Mouse (Mus musculus) neural tube, embryonic 12.5 days (tissue): ENCODE results near the gene Rgma. TPM values are rescaled to one million over a fixed set of nuclear protein-coding genes. Genes with fewer than 3 reads are reported as not detected.

Source experiments
- ATAC-seq: fragments of 200-750 bp; cut with Nextera tagmentation; 2 replicates; pipeline ENCODE4 v1.8.0; 2017; ENCODE audit warnings: low read depth, mild to moderate bottlenecking, moderate TSS enrichment, moderate library complexity; ENCODE audit not compliant: low FRiP score
- H3K27ac ChIP-seq: fragments of 300-500 bp; sonication (generic); 2 replicates; pipeline ENCODE4 v1.5.1; 2016
- H3K27me3 ChIP-seq: fragments of 300-500 bp; sonication (generic); replicated peaks from 2 replicates; pipeline ENCODE4 v1.6.1; 2016; ENCODE audit warnings: mild to moderate bottlenecking
- H3K36me3 ChIP-seq: fragments of 300-500 bp; sonication (generic); 2 replicates; pipeline ENCODE4 v1.6.1; 2016; ENCODE audit warnings: mild to moderate bottlenecking
- H3K4me1 ChIP-seq: fragments of 300-500 bp; sonication (generic); 2 replicates; pipeline ENCODE4 v1.6.1; 2016
- H3K4me2 ChIP-seq: fragments of 300-500 bp; sonication (generic); replicated peaks from 2 replicates; pipeline ENCODE4 v1.6.1; 2016; ENCODE audit warnings: mild to moderate bottlenecking
- H3K4me3 ChIP-seq: fragments of 300-500 bp; sonication (generic); 2 replicates; pipeline ENCODE4 v1.5.1; 2016
- H3K9ac ChIP-seq: fragments of 300-500 bp; sonication (generic); 2 replicates; pipeline ENCODE4 v1.6.1; 2016; ENCODE audit warnings: mild to moderate bottlenecking
- H3K9me3 ChIP-seq: fragments of 300-500 bp; sonication (generic); 2 replicates; pipeline ENCODE4 v1.6.1; 2016; ENCODE audit warnings: mild to moderate bottlenecking
- WGBS: fragments of 180-500 bp; shearing (Covaris S2); methylation state at CpG from one replicate; pipeline ENCODE4 v1.1.7; 2016; 5-methylcytosine and 5-hydroxymethylcytosine counted together
- polyA plus RNA-seq: library from polyadenylated mRNA; unstranded; fragments of >200 nt; fragmentation: Nextera tagmentation; extraction: Ambion mirVana; gene quantifications from 2 replicates; pipeline ENCODE4 v1.2.1, GENCODE M21; 2016

Rgma gene
- polyA plus RNA-seq, 1 experiment from 2014 or later = 49.0 TPM

- H3K36me3 ChIP-seq = peaks cover 43% of the 10 kb centered on the region
- H3K27me3 ChIP-seq = no peaks in the 10 kb centered on the region
- no peak overlapping the region for H3K4me2 ChIP-seq
- no peaks in the 10 kb centered on the region for H3K9me3 ChIP-seq
- H3K4me1 ChIP-seq = peaks cover 22% of the 10 kb centered on the region; the same call in 1 of the 2 replicates
- no peak for ATAC-seq
- no peak overlapping the region for H3K27ac ChIP-seq
- H3K9ac ChIP-seq = no peak overlapping the region
- no peak overlapping the region for H3K4me3 ChIP-seq
- WGBS = 94% methylated on average over 7 of the region's 7 CpGs
These were observed 50.1 kb downstream of the Rgma start for GRCm38 (mm10) chr7:73425451-73425850.

GRCm38 (mm10) chr7:73426235-73426634 lies 50.9 kb downstream of the Rgma start:
- H3K4me1 ChIP-seq = peaks cover 22% of the 10 kb centered on the region; the same call in 1 of the 2 replicates
- no peaks in the 10 kb centered on the region for H3K9me3 ChIP-seq
- H3K9ac ChIP-seq = no peak overlapping the region
- 82% methylated on average over 3 of the region's 3 CpGs for WGBS
- no peak overlapping the region for H3K4me3 ChIP-seq
- H3K27ac ChIP-seq = no peak overlapping the region
- H3K36me3 ChIP-seq = peaks cover 41% of the 10 kb centered on the region
- no peak overlapping the region for H3K4me2 ChIP-seq
- ATAC-seq = no peak
- H3K27me3 ChIP-seq = no peaks in the 10 kb centered on the region

- no peak overlapping the region for H3K4me2 ChIP-seq
- peaks cover 22% of the 10 kb centered on the region; the same call in 1 of the 2 replicates for H3K4me1 ChIP-seq
- no peak for ATAC-seq
- peaks cover 41% of the 10 kb centered on the region for H3K36me3 ChIP-seq
- no peaks in the 10 kb centered on the region for H3K27me3 ChIP-seq
- H3K9ac ChIP-seq = no peak overlapping the region
- WGBS = 84% methylated on average over 8 of the region's 8 CpGs
- no peak overlapping the region for H3K4me3 ChIP-seq
- H3K9me3 ChIP-seq = no peaks in the 10 kb centered on the region
- no peak overlapping the region for H3K27ac ChIP-seq
These were observed 51.6 kb downstream of the Rgma start for GRCm38 (mm10) chr7:73426752-73427386.

- WGBS = 98% methylated on average over 6 of the region's 6 CpGs
- Histone ChIP-seq H3K36me3 (peaks cover 41% of the 10 kb centered on the region), H3K27me3 (no peaks in the 10 kb centered on the region), H3K4me3 (no peak overlapping the region), H3K9ac (no peak overlapping the region), H3K9me3 (no peaks in the 10 kb centered on the region), H3K27ac (no peak overlapping the region), H3K4me2 (no peak overlapping the region), H3K4me1 (peaks cover 18% of the 10 kb centered on the region; the same call in 1 of the 2 replicates)
- no peak for ATAC-seq
These were observed 52.5 kb downstream of the Rgma start for GRCm38 (mm10) chr7:73427794-73428193.

GRCm38 (mm10) chr7:73428525-73428924 lies 53.2 kb downstream of the Rgma start:
- 95% methylated on average over 3 of the region's 3 CpGs for WGBS
- H3K4me2 ChIP-seq = no peak overlapping the region
- no peak for ATAC-seq
- H3K27ac ChIP-seq = no peak overlapping the region
- peaks cover 45% of the 10 kb centered on the region for H3K36me3 ChIP-seq
- no peaks in the 10 kb centered on the region for H3K27me3 ChIP-seq
- peaks cover 16% of the 10 kb centered on the region; the same call in 1 of the 2 replicates for H3K4me1 ChIP-seq
- H3K4me3 ChIP-seq = no peak overlapping the region
- no peaks in the 10 kb centered on the region for H3K9me3 ChIP-seq
- no peak overlapping the region for H3K9ac ChIP-seq

GRCm38 (mm10) chr7:73433637-73434335 lies 58.5 kb downstream of the Rgma start:
- WGBS = 80% methylated on average over 6 of the region's 6 CpGs
- peaks cover 71% of the 10 kb centered on the region for H3K36me3 ChIP-seq
- no peaks in the 10 kb centered on the region for H3K27me3 ChIP-seq
- no peak overlapping the region for H3K27ac ChIP-seq
- no peak overlapping the region for H3K9ac ChIP-seq
- ATAC-seq = no peak
- H3K4me3 ChIP-seq = no peak overlapping the region
- H3K4me1 ChIP-seq = no peaks in the 10 kb centered on the region
- H3K4me2 ChIP-seq = no peak overlapping the region
- H3K9me3 ChIP-seq = no peaks in the 10 kb centered on the region

- no peaks in the 10 kb centered on the region for H3K27me3 ChIP-seq
- no peak overlapping the region for H3K9ac ChIP-seq
- H3K36me3 ChIP-seq = peaks cover 71% of the 10 kb centered on the region
- ATAC-seq = no peak
- WGBS = 91% methylated on average over 2 of the region's 2 CpGs
- H3K4me3 ChIP-seq = no peak overlapping the region
- no peak overlapping the region for H3K27ac ChIP-seq
- H3K4me2 ChIP-seq = no peak overlapping the region
- H3K9me3 ChIP-seq = no peaks in the 10 kb centered on the region
- H3K4me1 ChIP-seq = no peaks in the 10 kb centered on the region
These were observed 59.0 kb downstream of the Rgma start for GRCm38 (mm10) chr7:73434336-73434677.

- no peak overlapping the region for H3K4me2 ChIP-seq
- ATAC-seq = no peak
- peaks cover 73% of the 10 kb centered on the region for H3K36me3 ChIP-seq
- H3K4me3 ChIP-seq = no peak overlapping the region
- H3K27me3 ChIP-seq = no peaks in the 10 kb centered on the region
- no peak overlapping the region for H3K27ac ChIP-seq
- no peaks in the 10 kb centered on the region for H3K4me1 ChIP-seq
- 73% methylated on average over 12 of the region's 12 CpGs for WGBS
- no peaks in the 10 kb centered on the region for H3K9me3 ChIP-seq
- H3K9ac ChIP-seq = no peak overlapping the region
These were observed 60.4 kb downstream of the Rgma start for GRCm38 (mm10) chr7:73435685-73436084.

GRCm38 (mm10) chr7:73441802-73442201 lies 66.5 kb downstream of the Rgma start:
- Histone ChIP-seq H3K27ac (no peak overlapping the region), H3K9me3 (no peaks in the 10 kb centered on the region), H3K4me1 (no peaks in the 10 kb centered on the region), H3K4me2 (no peak overlapping the region), H3K27me3 (no peaks in the 10 kb centered on the region), H3K4me3 (no peak overlapping the region), H3K9ac (no peak overlapping the region), H3K36me3 (peaks cover 92% of the 10 kb centered on the region)
- ATAC-seq = no peak
- WGBS = 96% methylated on average over 3 of the region's 3 CpGs

GRCm38 (mm10) chr7:73442246-73442645 lies 66.9 kb downstream of the Rgma start:
- Histone ChIP-seq H3K27me3 (no peaks in the 10 kb centered on the region), H3K4me2 (no peak overlapping the region), H3K27ac (no peak overlapping the region), H3K4me1 (no peaks in the 10 kb centered on the region), H3K36me3 (peaks cover 93% of the 10 kb centered on the region), H3K4me3 (no peak overlapping the region), H3K9ac (no peak overlapping the region), H3K9me3 (no peaks in the 10 kb centered on the region)
- ATAC-seq = no peak
- 97% methylated on average over 4 of the region's 4 CpGs for WGBS

GRCm38 (mm10) chr7:73451594-73451993 lies 76.3 kb downstream of the Rgma start:
- H3K9me3 ChIP-seq = no peaks in the 10 kb centered on the region
- H3K4me1 ChIP-seq = no peaks in the 10 kb centered on the region
- no peak overlapping the region for H3K4me2 ChIP-seq
- H3K27ac ChIP-seq = no peak overlapping the region
- H3K36me3 ChIP-seq = peaks cover 93% of the 10 kb centered on the region
- H3K27me3 ChIP-seq = no peaks in the 10 kb centered on the region
- no peak for ATAC-seq
- no peak overlapping the region for H3K4me3 ChIP-seq
- no peak overlapping the region for H3K9ac ChIP-seq
- 93% methylated on average over 4 of the region's 4 CpGs for WGBS

GRCm38 (mm10) chr7:73452187-73452808 lies 77.0 kb downstream of the Rgma start:
- no peak for ATAC-seq
- no peak overlapping the region for H3K4me3 ChIP-seq
- WGBS = 98% methylated on average over 3 of the region's 3 CpGs
- no peak overlapping the region for H3K4me2 ChIP-seq
- no peak overlapping the region for H3K9ac ChIP-seq
- no peaks in the 10 kb centered on the region for H3K27me3 ChIP-seq
- no peaks in the 10 kb centered on the region for H3K9me3 ChIP-seq
- peaks cover 92% of the 10 kb centered on the region for H3K36me3 ChIP-seq
- no peak overlapping the region for H3K27ac ChIP-seq
- H3K4me1 ChIP-seq = no peaks in the 10 kb centered on the region
